19 mouse cellular contexts compared by ENCODE assay signal in the genomic region with DNA sequence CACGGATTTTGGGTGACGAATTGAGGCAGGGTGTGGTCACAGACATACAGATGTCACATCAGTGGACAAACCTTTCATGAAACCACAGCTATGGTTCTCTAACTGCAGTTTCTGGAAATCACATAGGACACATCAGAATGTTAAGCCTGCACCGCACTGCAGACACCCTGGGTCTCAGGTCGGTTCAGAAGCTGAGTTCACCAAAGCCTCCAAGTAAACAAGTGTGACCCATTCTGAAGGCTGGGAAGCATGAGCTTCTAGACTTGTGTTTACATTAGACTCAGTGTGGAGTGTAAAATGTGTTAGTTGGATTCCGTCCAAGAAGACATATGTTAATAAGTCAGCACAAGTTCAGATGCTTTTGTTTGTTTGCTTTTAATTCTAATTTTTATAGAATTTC.
DNase-seq lines count a peak whose midpoint lies in the region; ATAC-seq and TF ChIP-seq lines count a peak whose summit lies in the region.
"Had no signal": no experiment of that assay in that cellular context is flagged by ENCODE, and none has a peak within 500 bp of the region (broad histone marks: within the 10 kb centered on the region; RNA-seq: fewer than 3 reads in every experiment).

No protein-coding gene starts in this region.

- TF ChIP-seq CTCF in intestine, postnatal 0 days (IDR thresholded peaks at IDR 0.05; ENCODE audit: low read depth): no peak
- TF ChIP-seq CTCF in kidney, postnatal 0 days (IDR thresholded peaks at IDR 0.05; ENCODE audit: low read depth): no peak
- no peak for TF ChIP-seq CTCF in brain, embryonic 14.5 days (IDR thresholded peaks at IDR 0.05; ENCODE audit: borderline replicate concordance, extremely low read depth, insufficient read depth, insufficient read length)

- ATAC-seq in intestine, embryonic 15.5 days: peak; percentile 61; the same call in 1 of the 2 replicates
- ATAC-seq in intestine, postnatal 0 days: no peak
- no peak for ATAC-seq in kidney, postnatal 0 days (replicated peaks; ENCODE audit: low FRiP score, low read depth)
- ATAC-seq: forebrain, embryonic 14.5 days had no signal

- H3K27ac ChIP-seq in intestine, embryonic 15.5 days: no peak overlapping the region
- H3K27ac ChIP-seq in intestine, postnatal 0 days (ENCODE audit: low read depth, low read length): no peak overlapping the region
- H3K27ac ChIP-seq in kidney, postnatal 0 days: no peak overlapping the region
- H3K27ac ChIP-seq: embryonic facial prominence, embryonic 15.5 days; forebrain, embryonic 10.5 days; gastrocnemius, adult 2 months; heart, embryonic 13.5 days had no signal

- no peaks in the 10 kb centered on the region for H3K4me1 ChIP-seq in intestine, embryonic 15.5 days (replicated peaks)
- no peaks in the 10 kb centered on the region for H3K4me1 ChIP-seq in intestine, postnatal 0 days (replicated peaks; ENCODE audit: control insufficient read depth, insufficient read depth, low read length)
- H3K4me1 ChIP-seq in kidney, postnatal 0 days (replicated peaks; ENCODE audit: insufficient read depth, low read length): no peaks in the 10 kb centered on the region
- H3K4me1 ChIP-seq: embryonic facial prominence, embryonic 15.5 days; forebrain, embryonic 10.5 days; heart, embryonic 13.5 days had no signal

- TF ChIP-seq POLR2A in brain, embryonic 14.5 days (IDR thresholded peaks at IDR 0.05; ENCODE audit: borderline replicate concordance, extremely low read depth, insufficient read depth, insufficient read length, poor library complexity, severe bottlenecking): no peak
- TF ChIP-seq POLR2A in myocyte (IDR thresholded peaks at IDR 0.05; ENCODE audit: insufficient read length, low read depth): no peak

- H3K36me3 ChIP-seq in intestine, embryonic 15.5 days: no peaks in the 10 kb centered on the region
- no peaks in the 10 kb centered on the region for H3K36me3 ChIP-seq in intestine, postnatal 0 days (ENCODE audit: control insufficient read depth, insufficient read depth)
- no peaks in the 10 kb centered on the region for H3K36me3 ChIP-seq in kidney, postnatal 0 days (ENCODE audit: insufficient read depth, low read length)
- H3K36me3 ChIP-seq in myocyte (ENCODE audit: control insufficient read depth, insufficient read depth): no peaks in the 10 kb centered on the region
- H3K36me3 ChIP-seq: embryonic facial prominence, embryonic 15.5 days; forebrain, embryonic 10.5 days; heart, embryonic 13.5 days had no signal

- no peak overlapping the region for H3K4me2 ChIP-seq in intestine, embryonic 15.5 days (replicated peaks)
- no peak overlapping the region for H3K4me2 ChIP-seq in intestine, postnatal 0 days (replicated peaks; ENCODE audit: low read depth)
- H3K4me2 ChIP-seq in kidney, postnatal 0 days (ENCODE audit: low read length): no peak overlapping the region
- H3K4me2 ChIP-seq in myocyte (ENCODE audit: low read depth): peak overlapping the region; percentile 63
- H3K4me2 ChIP-seq: embryonic facial prominence, embryonic 15.5 days; heart, embryonic 13.5 days had no signal

- H3K27me3 ChIP-seq in intestine, embryonic 15.5 days (replicated peaks): no peaks in the 10 kb centered on the region
- H3K27me3 ChIP-seq in intestine, postnatal 0 days (replicated peaks; ENCODE audit: control insufficient read depth, insufficient read depth, low read length): no peaks in the 10 kb centered on the region
- H3K27me3 ChIP-seq in kidney, postnatal 0 days (ENCODE audit: insufficient read depth, low read length): no peaks in the 10 kb centered on the region
- no peaks in the 10 kb centered on the region for H3K27me3 ChIP-seq in myocyte (ENCODE audit: control insufficient read depth, insufficient read depth, insufficient read length)
- H3K27me3 ChIP-seq: embryonic facial prominence, embryonic 15.5 days; heart, embryonic 13.5 days had no signal

- H3ac ChIP-seq in myocyte (ENCODE audit: control insufficient read depth, insufficient read length): no peak overlapping the region

- H3K9ac ChIP-seq in intestine, embryonic 15.5 days: no peak overlapping the region
- no peak overlapping the region for H3K9ac ChIP-seq in intestine, postnatal 0 days (ENCODE audit: low read depth, low read length)
- no peak overlapping the region for H3K9ac ChIP-seq in kidney, postnatal 0 days (ENCODE audit: low read depth, low read length)
- H3K9ac ChIP-seq: embryonic facial prominence, embryonic 15.5 days; heart, embryonic 13.5 days had no signal

- no peaks in the 10 kb centered on the region for H3K79me2 ChIP-seq in myocyte (ENCODE audit: control insufficient read depth, insufficient read depth)

- 61% methylated on average over 5 of the region's 5 CpGs for WGBS in intestine, embryonic 15.5 days
- 62% methylated on average over 5 of the region's 5 CpGs for WGBS in intestine, postnatal 0 days
- WGBS in kidney, postnatal 0 days: 66% methylated on average over 5 of the region's 5 CpGs

- no peaks in the 10 kb centered on the region for H3K9me3 ChIP-seq in intestine, embryonic 15.5 days
- no peaks in the 10 kb centered on the region for H3K9me3 ChIP-seq in intestine, postnatal 0 days (ENCODE audit: control insufficient read depth)
- no peaks in the 10 kb centered on the region; the same call in 1 of the 2 replicates for H3K9me3 ChIP-seq in kidney, postnatal 0 days (replicated peaks; ENCODE audit: low read length)

- peak; percentile 57 for DNase-seq in kidney, postnatal 0 days (ENCODE audit: low spot score)
- DNase-seq in kidney, adult 8-10 months: no peak
- peak; percentile 25 for DNase-seq in brain, embryonic 14.5 days (ENCODE audit: low read depth)
- DNase-seq in right cerebral cortex, adult 2 months (ENCODE audit: low spot score in 2 of 2): no peak
- DNase-seq: adrenal gland, postnatal 10 days; cerebellum, adult 18-20 months; cerebellum, adult 9-11 months; cerebellum, postnatal 36 days; gastrocnemius, adult 2 months; gastrocnemius, postnatal 25 days; heart, postnatal 36 days had no signal

- no peak overlapping the region for H3K4me3 ChIP-seq in intestine, embryonic 15.5 days (replicated peaks)
- H3K4me3 ChIP-seq in intestine, postnatal 0 days (ENCODE audit: low read depth, low read length): no peak overlapping the region
- no peak overlapping the region for H3K4me3 ChIP-seq in kidney, postnatal 0 days (replicated peaks; ENCODE audit: low read depth, low read length)
- H3K4me3 ChIP-seq in myocyte: no peak overlapping the region
- H3K4me3 ChIP-seq: embryonic facial prominence, embryonic 15.5 days; erythroblast, embryonic 14.5 days; forebrain, embryonic 10.5 days; gastrocnemius, adult 2 months; heart, embryonic 13.5 days had no signal

TF ChIP-seq in myocyte, 11 proteins besides CTCF, POLR2A, EP300 and RAD21:
- TF ChIP-seq CEBPB (IDR thresholded peaks at IDR 0.05; ENCODE audit: insufficient read depth, poor library complexity, severe bottlenecking) (no peak), USF1 (IDR thresholded peaks at IDR 0.05; ENCODE audit: low read depth) (no peak), MAX (IDR thresholded peaks at IDR 0.05; ENCODE audit: low read depth) (no peak), POLR2AphosphoS2 (IDR thresholded peaks at IDR 0.05; ENCODE audit: insufficient read length, low read depth) (no peak)

Comparison
In these comparisons a context has a peak if more than half of its experiments do, and no peak if none do; other contexts are left out.
1. DNase-seq: peak in kidney, postnatal 0 days (single experiment) and brain, embryonic 14.5 days (single experiment); none in kidney, adult 8-10 months (0 of 2) and right cerebral cortex, adult 2 months (0 of 2).